In the genomic region with DNA sequence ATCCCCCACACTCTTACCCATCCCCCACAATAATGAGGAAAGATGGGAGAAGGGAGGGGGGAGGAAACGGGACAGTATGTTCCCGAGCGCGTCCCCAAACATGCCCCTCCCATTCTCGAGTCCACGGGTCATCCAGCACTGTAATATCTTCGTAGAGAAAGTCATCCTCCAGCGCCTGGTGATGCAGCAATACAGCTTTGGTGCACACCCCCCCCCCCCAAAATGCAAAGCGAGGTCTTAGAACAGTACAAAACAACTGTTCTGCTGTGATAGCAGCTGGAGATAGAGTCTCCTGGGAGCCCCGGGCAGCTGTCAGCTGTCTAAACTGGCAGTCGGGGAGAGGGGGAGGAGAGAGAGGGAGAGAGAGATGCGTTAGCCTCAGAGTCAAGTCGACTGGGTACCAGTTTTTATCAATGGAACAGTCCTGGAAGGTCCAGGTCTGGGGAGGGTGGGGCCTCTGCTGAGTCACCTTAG, we compare ENCODE assay signal across 9 mouse cellular contexts. TPM values are rescaled to one million over a fixed set of nuclear protein-coding genes. Genes with fewer than 3 reads are reported as not detected.
DNase-seq lines count a peak whose midpoint lies in the region; ATAC-seq and TF ChIP-seq lines count a peak whose summit lies in the region.
"Had no signal": no experiment of that assay in that cellular context is flagged by ENCODE, and none has a peak within 500 bp of the region (broad histone marks: within the 10 kb centered on the region; RNA-seq: fewer than 3 reads in every experiment).

No protein-coding gene starts in this region.

- peak; percentile 45 to 61 for DNase-seq in heart, adult 2 months
- no peak for DNase-seq in heart, postnatal 25 days (ENCODE audit: low spot score)
- DNase-seq in G1E (ENCODE audit: low spot score), result no peak
- DNase-seq in heart, postnatal 0 days (ENCODE audit: low spot score), result peak; percentile 21
- DNase-seq in liver, postnatal 0 days, result peak; percentile 66
- no peak for DNase-seq in adipocyte (ENCODE audit: low spot score)
- DNase-seq in right cerebral cortex, postnatal 4 days, result no peak
- no peak for DNase-seq in frontal cortex, postnatal 10 days (ENCODE audit: low spot score in 2 of 2)

- no peaks in the 10 kb centered on the region for H3K79me2 ChIP-seq in heart, adult 2 months (replicated peaks; ENCODE audit: control insufficient read depth, insufficient read depth, low read length)

- H3K27me3 ChIP-seq in heart, adult 2 months (ENCODE audit: control insufficient read depth, insufficient read depth, low read length), result no peaks in the 10 kb centered on the region
- peaks cover 14% of the 10 kb centered on the region for H3K27me3 ChIP-seq in G1E (ENCODE audit: insufficient read depth, low read length)
- H3K27me3 ChIP-seq in heart, postnatal 0 days (ENCODE audit: control insufficient read depth, insufficient read depth, low read length), result no peaks in the 10 kb centered on the region
- no peaks in the 10 kb centered on the region for H3K27me3 ChIP-seq in liver, postnatal 0 days (ENCODE audit: insufficient read depth, low read length)

- no peak for TF ChIP-seq EP300 in heart, adult 2 months (IDR thresholded peaks at IDR 0.05; ENCODE audit: insufficient read depth, low read depth, low read length)
- TF ChIP-seq EP300 in heart, postnatal 0 days (IDR thresholded peaks at IDR 0.05; ENCODE audit: low read depth), result no peak
- TF ChIP-seq EP300 in liver, postnatal 0 days (IDR thresholded peaks at IDR 0.05; ENCODE audit: low read depth), result peak; percentile 67

- no peak overlapping the region for H3K4me2 ChIP-seq in heart, postnatal 0 days (ENCODE audit: low read depth, low read length)
- H3K4me2 ChIP-seq in liver, postnatal 0 days (ENCODE audit: low read depth, low read length), result peak overlapping the region; percentile 55

- H3K9ac ChIP-seq in heart, adult 2 months (ENCODE audit: low read depth, low read length), result no peak overlapping the region
- H3K9ac ChIP-seq in heart, postnatal 0 days (replicated peaks; ENCODE audit: low read depth, low read length), result no peak overlapping the region
- H3K9ac ChIP-seq in liver, postnatal 0 days (replicated peaks), result no peak overlapping the region

- TF ChIP-seq CTCF in heart, adult 2 months (IDR thresholded peaks at IDR 0.05), result no peak
- TF ChIP-seq CTCF in G1E (IDR thresholded peaks at IDR 0.05; ENCODE audit: low read depth, low read length), result no peak
- TF ChIP-seq CTCF in heart, postnatal 0 days (IDR thresholded peaks at IDR 0.05; ENCODE audit: low read depth), result no peak
- no peak for TF ChIP-seq CTCF in liver, postnatal 0 days (IDR thresholded peaks at IDR 0.05; ENCODE audit: low read depth)

- H3K36me3 ChIP-seq in heart, adult 2 months (ENCODE audit: control insufficient read depth, insufficient read depth, low read length), result no peaks in the 10 kb centered on the region
- H3K36me3 ChIP-seq in G1E (replicated peaks), result peaks cover 5% of the 10 kb centered on the region
- no peaks in the 10 kb centered on the region for H3K36me3 ChIP-seq in heart, postnatal 0 days (replicated peaks; ENCODE audit: control insufficient read depth, insufficient read depth, low read length)
- H3K36me3 ChIP-seq in liver, postnatal 0 days (replicated peaks; ENCODE audit: insufficient read depth, low read length), result no peaks in the 10 kb centered on the region

- no peaks in the 10 kb centered on the region for H3K9me3 ChIP-seq in G1E (replicated peaks)
- no peaks in the 10 kb centered on the region for H3K9me3 ChIP-seq in heart, postnatal 0 days (replicated peaks; ENCODE audit: control insufficient read depth, low read length)
- H3K9me3 ChIP-seq in liver, postnatal 0 days (ENCODE audit: low read length), result no peaks in the 10 kb centered on the region

- ATAC-seq in G1E (ENCODE audit: extremely low read depth, insufficient number of reproducible peaks, low FRiP score, poor library complexity, severe bottlenecking), result peak; percentile 80
- ATAC-seq in heart, postnatal 0 days (ENCODE audit: insufficient read depth, low read depth), result peak; percentile 40; the same call in 1 of the 2 replicates
- ATAC-seq in liver, postnatal 0 days, result peak; percentile 91

- H3K27ac ChIP-seq in heart, adult 2 months, result no peak overlapping the region
- H3K27ac ChIP-seq in heart, postnatal 0 days (ENCODE audit: low read depth), result no peak overlapping the region
- peak overlapping the region; percentile 67 for H3K27ac ChIP-seq in liver, postnatal 0 days (ENCODE audit: low read depth)

- 16% methylated on average over 13 of the region's 13 CpGs for WGBS in heart, adult 2 months
- WGBS in heart, postnatal 0 days, result 24% methylated on average over 13 of the region's 13 CpGs
- WGBS in liver, postnatal 0 days (ENCODE audit: insufficient replicate concordance), result 23% methylated on average over 13 of the region's 13 CpGs

- H3K4me1 ChIP-seq in heart, adult 2 months (ENCODE audit: control insufficient read depth, insufficient read depth, low read length), result peaks cover 6% of the 10 kb centered on the region
- H3K4me1 ChIP-seq in G1E (ENCODE audit: insufficient read depth, low read depth, low read length), result peaks cover 19% of the 10 kb centered on the region
- no peaks in the 10 kb centered on the region for H3K4me1 ChIP-seq in heart, postnatal 0 days (ENCODE audit: control insufficient read depth, insufficient read depth)
- peaks cover 19% of the 10 kb centered on the region for H3K4me1 ChIP-seq in liver, postnatal 0 days (ENCODE audit: insufficient read depth)

- intact Hi-C loops in heart, adult 2 months (cut with DNase I), result no loop called here
- intact Hi-C loops in heart, postnatal 25 days (cut with DNase I), result no loop called here

- no peak overlapping the region for H3K4me3 ChIP-seq in heart, adult 2 months
- no peak overlapping the region for H3K4me3 ChIP-seq in G1E (ENCODE audit: low read depth, low read length)
- H3K4me3 ChIP-seq in heart, postnatal 0 days (ENCODE audit: low read depth, low read length), result no peak overlapping the region
- H3K4me3 ChIP-seq in liver, postnatal 0 days (ENCODE audit: low read depth, low read length), result no peak overlapping the region

- no peak for TF ChIP-seq POLR2A in heart, adult 2 months (IDR thresholded peaks at IDR 0.05; ENCODE audit: insufficient read depth, low read depth, low read length)

RNA-seq across cellular contexts. Expression of a gene that starts 11.0 kb away (rescaled TPM):
- 10 to 100 TPM; 15.6 to 21.0 TPM for total RNA-seq in heart, adult 2 months (2021)
- 9.7 and 16.5 TPM in 2 replicates for polyA plus RNA-seq in heart, adult 2 months (2012; rRNA removed)
- total RNA-seq in heart, postnatal 25 days (2021), result 10 to 100 TPM; 18.0 to 18.4 TPM
- total RNA-seq in G1E (2014; fragmentation: Nextera tagmentation) (6.2 and 8.1 TPM in 2 replicates), G1E (2017) (0.11 TPM in 1 of 2 replicates, not detected in the other)
- not detected in 2 replicates for polyA plus RNA-seq in G1E (2012)
- total RNA-seq in heart, postnatal 0 days (2014; rRNA removed; ENCODE audit: low replicate concordance), result 5.8 and 25.5 TPM in 2 replicates
- polyA plus RNA-seq in heart, postnatal 0 days (2015; fragmentation: Nextera tagmentation; extraction: Ambion mirVana), result 2.7 and 5.1 TPM in 2 replicates
- 1.7 and 2.4 TPM in 2 replicates for polyA plus RNA-seq in liver, postnatal 0 days (2015; fragmentation: Nextera tagmentation; extraction: Ambion mirVana)
- polyA plus RNA-seq: large intestine, adult 2 months had no signal

RNA-seq across cellular contexts. Expression of a gene that starts 16.5 kb away (rescaled TPM):
- total RNA-seq in heart, adult 2 months (2021), result 100 to 1,000 TPM in 1 of 2 experiments, 10 to 100 TPM in 1; 88.1 to 133 TPM
- polyA plus RNA-seq in heart, adult 2 months (2012; rRNA removed), result 30.3 and 77.8 TPM in 2 replicates
- 10 to 100 TPM; 58.0 to 84.2 TPM for total RNA-seq in heart, postnatal 25 days (2021)
- total RNA-seq in G1E (2014; fragmentation: Nextera tagmentation), result 10.5 and 12.5 TPM in 2 replicates
- total RNA-seq in G1E (2017), result 12.9 and 33.6 TPM in 2 replicates
- polyA plus RNA-seq in G1E (2012), result 61.6 and 87.9 TPM in 2 replicates
- 43.5 and 50.8 TPM in 2 replicates for total RNA-seq in heart, postnatal 0 days (2014; rRNA removed; ENCODE audit: low replicate concordance)
- polyA plus RNA-seq in heart, postnatal 0 days (2015; fragmentation: Nextera tagmentation; extraction: Ambion mirVana), result 4.9 and 5.8 TPM in 2 replicates
- polyA plus RNA-seq in liver, postnatal 0 days (2015; fragmentation: Nextera tagmentation; extraction: Ambion mirVana), result 27.5 and 43.6 TPM in 2 replicates

RNA-seq across cellular contexts. Expression of a gene that starts 17.4 kb away (rescaled TPM):
- total RNA-seq in heart, adult 2 months (2021), result 10 to 100 TPM; 23.0 to 26.4 TPM
- polyA plus RNA-seq in heart, adult 2 months (2012; rRNA removed), result 53.2 and 58.4 TPM in 2 replicates
- total RNA-seq in heart, postnatal 25 days (2021), result 10 to 100 TPM; 27.2 TPM
- total RNA-seq in G1E (2014; fragmentation: Nextera tagmentation) (14.1 and 20.1 TPM in 2 replicates), G1E (2017) (17.5 and 18.3 TPM in 2 replicates)
- polyA plus RNA-seq in G1E (2012), result 36.9 and 38.8 TPM in 2 replicates
- total RNA-seq in heart, postnatal 0 days (2014; rRNA removed; ENCODE audit: low replicate concordance), result 76.8 and 84.3 TPM in 2 replicates
- 37.6 and 39.3 TPM in 2 replicates for polyA plus RNA-seq in heart, postnatal 0 days (2015; fragmentation: Nextera tagmentation; extraction: Ambion mirVana)
- 9.8 and 10.1 TPM in 2 replicates for polyA plus RNA-seq in liver, postnatal 0 days (2015; fragmentation: Nextera tagmentation; extraction: Ambion mirVana)

RNA-seq across cellular contexts. Expression of a gene that starts 40.4 kb away (rescaled TPM):
- total RNA-seq in heart, adult 2 months (2021), result 100 to 1,000 TPM; 118 to 121 TPM
- polyA plus RNA-seq in heart, adult 2 months (2012; rRNA removed), result 98.1 and 101 TPM in 2 replicates
- total RNA-seq in heart, postnatal 25 days (2021), result 100 to 1,000 TPM in 1 of 2 experiments, 10 to 100 TPM in 1; 99.3 to 105 TPM
- total RNA-seq in G1E (2014; fragmentation: Nextera tagmentation) (149 and 162 TPM in 2 replicates), G1E (2017) (81.3 and 83.9 TPM in 2 replicates)
- 197 and 203 TPM in 2 replicates for polyA plus RNA-seq in G1E (2012)
- total RNA-seq in heart, postnatal 0 days (2014; rRNA removed; ENCODE audit: low replicate concordance), result 74.5 and 94.6 TPM in 2 replicates
- 150 and 152 TPM in 2 replicates for polyA plus RNA-seq in heart, postnatal 0 days (2015; fragmentation: Nextera tagmentation; extraction: Ambion mirVana)
- polyA plus RNA-seq in liver, postnatal 0 days (2015; fragmentation: Nextera tagmentation; extraction: Ambion mirVana), result 122 TPM in 2 replicates

Comparison
In these comparisons a context has a peak if more than half of its experiments do, and no peak if none do; other contexts are left out.
1. DNase-seq: peak in heart, adult 2 months (2 of 2), heart, postnatal 0 days (single experiment) and liver, postnatal 0 days (single experiment); none in heart, postnatal 25 days (single experiment), G1E (single experiment), adipocyte (single experiment), right cerebral cortex, postnatal 4 days (single experiment) and frontal cortex, postnatal 10 days (0 of 2).
2. ATAC-seq: peak in every context shown above with its lines; median percentile 91 in liver, postnatal 0 days; 80 in G1E; 40 in heart, postnatal 0 days.